Mouse (Mus musculus) brain, embryonic 14.5 days (tissue): ENCODE measurements around the gene Ufc1. TPM values are rescaled to one million over a fixed set of nuclear protein-coding genes. Genes with fewer than 3 reads are reported as not detected.
"Not testable (repeated sequence)": the region's sequence is repeated elsewhere in the genome, so short reads cannot be mapped to it uniquely, and the experiment has no call there.

Experiments used
- DNase-seq: peaks from one replicate; pipeline ENCODE4 v3.0.0-alpha.2; 2011; ENCODE audit warnings: low read depth
- CTCF ChIP-seq: fragments of 200-500 bp; IDR thresholded peaks from 2 replicates; pipeline ENCODE4 v1.5.1; 2012; ENCODE audit warnings: inconsistent platforms, mild to moderate bottlenecking, moderate library complexity, borderline replicate concordance; ENCODE audit not compliant: insufficient read depth, insufficient read length; ENCODE audit errors: extremely low read depth
- POLR2A ChIP-seq: fragments of 200-500 bp; IDR thresholded peaks from 2 replicates; pipeline ENCODE4 v1.6.1; 2012; ENCODE audit warnings: mild to moderate bottlenecking, inconsistent platforms, borderline replicate concordance; ENCODE audit not compliant: poor library complexity, insufficient read depth, insufficient read length, severe bottlenecking; ENCODE audit errors: extremely low read depth
- polyA plus RNA-seq: library from polyadenylated mRNA; depleted of rRNA; stranded (reverse); fragments of >200 nt; gene quantifications from 2 replicates; pipeline ENCODE4 v1.2.3, GENCODE M21; 2012

Ufc1 gene
- polyA plus RNA-seq, 1 experiment, result 63.1 TPM

DNA sequence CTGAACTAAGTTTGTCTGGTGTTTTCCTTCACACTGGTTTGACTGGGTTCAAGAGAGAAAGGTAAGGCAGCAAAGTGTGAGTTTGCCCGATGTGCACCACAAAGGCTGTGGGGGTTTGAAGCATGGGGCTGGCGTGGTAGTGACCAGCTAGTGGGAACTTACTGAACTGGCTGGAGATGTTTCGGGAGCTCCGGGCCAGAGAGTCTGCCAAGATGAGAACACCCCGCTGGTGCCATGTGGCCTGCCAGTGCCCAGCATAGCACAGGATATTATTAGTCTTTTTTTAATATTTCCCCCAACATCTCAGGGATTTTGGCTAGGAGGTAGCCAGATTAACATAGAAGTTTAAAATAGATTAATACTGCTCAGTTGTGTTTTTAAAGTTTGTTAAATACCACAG lies 25.3 kb upstream of the Ufc1 start:
- no peak for DNase-seq
- TF ChIP-seq CTCF, result no peak
- no peak for TF ChIP-seq POLR2A

- DNase-seq, result no peak
- TF ChIP-seq POLR2A (no peak), CTCF (no peak)
Observed at GRCm38 (mm10) chr1:171319748-171320147, 24.9 kb upstream of the Ufc1 start.

DNA sequence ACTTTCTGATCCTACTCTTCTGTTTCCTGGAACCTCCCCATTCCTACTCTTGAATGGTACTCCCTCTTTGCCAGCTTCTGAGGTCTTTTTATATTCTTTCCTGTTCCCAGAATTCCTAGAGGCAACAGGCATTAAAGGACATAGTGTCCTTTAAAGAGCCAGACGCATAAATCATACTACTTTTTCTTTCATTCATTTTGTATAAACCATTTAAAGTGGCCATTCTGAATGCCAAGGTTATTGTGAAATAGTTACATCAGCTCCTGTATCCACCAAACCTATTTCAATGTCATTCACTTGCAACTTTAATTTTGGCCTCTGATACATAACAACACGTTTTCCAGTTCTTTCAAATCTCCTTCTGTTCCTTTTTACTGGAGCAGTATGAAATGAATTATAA lies 14.5 kb upstream of the Ufc1 start:
- TF ChIP-seq POLR2A, result no peak
- TF ChIP-seq CTCF, result no peak
- no peak for DNase-seq

DNA sequence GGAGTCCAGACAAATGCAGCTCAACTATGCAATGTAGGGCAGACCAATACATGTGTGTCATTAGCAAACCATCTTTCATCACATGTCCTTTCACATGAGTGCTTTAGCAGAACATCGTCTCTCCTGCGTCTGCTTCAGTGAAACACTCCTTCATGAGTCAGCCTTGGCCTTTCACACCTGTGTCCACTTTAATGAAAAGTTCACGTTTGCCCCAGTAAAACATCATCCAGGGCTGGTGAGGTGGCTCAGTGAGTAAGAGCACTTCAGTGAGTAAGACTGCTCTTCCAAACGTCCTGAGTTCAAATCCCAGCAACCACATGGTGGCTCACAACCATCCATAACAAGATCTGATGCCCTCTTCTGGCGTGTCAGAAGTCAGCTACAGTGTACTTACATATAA lies 11.3 kb upstream of the Ufc1 start:
- DNase-seq, result not testable (repeated sequence)

GRCm38 (mm10) chr1:171298226-171298625 lies 3.4 kb upstream of the Ufc1 start:
- TF ChIP-seq CTCF, result no peak
- no peak for TF ChIP-seq POLR2A
- DNase-seq, result no peak

DNA sequence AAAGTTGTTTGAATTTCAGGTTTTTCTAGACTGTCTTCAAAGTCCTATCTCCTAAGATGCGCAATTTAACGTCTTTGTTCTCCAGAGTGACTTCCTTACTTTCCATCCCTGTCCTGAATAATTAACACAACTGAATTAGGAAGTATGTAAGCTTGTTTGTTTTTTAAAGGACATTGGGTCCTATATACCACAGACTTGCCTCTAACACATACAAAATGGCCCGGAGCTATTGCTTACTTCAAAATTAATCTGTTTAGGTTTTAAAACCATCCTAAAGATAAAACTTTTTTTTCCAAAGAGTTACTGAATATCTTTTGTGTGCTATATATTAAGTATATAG lies 209 bp upstream of the Ufc1 start:
- no peak for DNase-seq
- TF ChIP-seq CTCF, result no peak
- TF ChIP-seq POLR2A, result no peak

DNA sequence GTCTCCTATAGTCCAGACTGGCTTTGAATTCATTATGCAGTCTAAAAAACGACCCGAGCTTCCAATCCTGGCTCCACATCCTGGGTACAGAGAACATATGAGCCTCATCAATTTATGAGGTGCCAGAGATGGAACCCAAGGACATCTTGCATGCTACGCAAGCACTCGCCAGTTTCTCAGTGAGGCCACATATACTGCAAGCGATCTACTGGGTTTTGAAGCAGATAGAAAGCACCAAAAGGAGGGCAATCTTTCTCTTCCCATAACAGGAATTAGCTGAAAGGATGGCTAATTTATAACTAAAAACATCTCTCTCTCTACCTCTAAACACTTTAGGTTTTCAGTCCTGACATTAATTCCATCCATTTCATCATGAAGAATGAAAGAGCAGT lies 922 bp downstream of the Ufc1 start:
- TF ChIP-seq POLR2A (no peak), CTCF (no peak)
- DNase-seq, result no peak

DNA sequence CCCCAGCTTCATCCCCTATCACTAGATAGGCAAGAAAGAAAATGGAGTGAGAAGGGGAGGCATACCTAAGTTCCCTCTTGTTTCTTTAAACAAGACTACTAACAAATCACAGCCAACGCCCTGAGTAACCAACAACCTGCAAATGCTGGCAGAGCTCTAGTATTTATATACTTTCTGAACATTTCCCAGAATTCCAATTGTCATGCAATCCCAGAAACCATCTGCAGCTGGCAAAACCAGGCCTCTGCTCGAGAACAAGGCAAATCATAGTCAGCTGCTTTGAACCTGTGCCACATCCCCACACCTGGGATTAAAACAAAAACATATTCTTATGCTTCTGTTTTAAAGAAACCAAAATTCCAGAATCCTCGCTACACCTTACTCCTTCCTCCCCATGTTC lies 1.5 kb downstream of the Ufc1 start:
- no peak for DNase-seq
- TF ChIP-seq POLR2A (no peak), CTCF (no peak)

- no peak for DNase-seq
- TF ChIP-seq CTCF (no peak), POLR2A (no peak)
Observed at GRCm38 (mm10) chr1:171288328-171288727, 6.5 kb downstream of the Ufc1 start.

DNA sequence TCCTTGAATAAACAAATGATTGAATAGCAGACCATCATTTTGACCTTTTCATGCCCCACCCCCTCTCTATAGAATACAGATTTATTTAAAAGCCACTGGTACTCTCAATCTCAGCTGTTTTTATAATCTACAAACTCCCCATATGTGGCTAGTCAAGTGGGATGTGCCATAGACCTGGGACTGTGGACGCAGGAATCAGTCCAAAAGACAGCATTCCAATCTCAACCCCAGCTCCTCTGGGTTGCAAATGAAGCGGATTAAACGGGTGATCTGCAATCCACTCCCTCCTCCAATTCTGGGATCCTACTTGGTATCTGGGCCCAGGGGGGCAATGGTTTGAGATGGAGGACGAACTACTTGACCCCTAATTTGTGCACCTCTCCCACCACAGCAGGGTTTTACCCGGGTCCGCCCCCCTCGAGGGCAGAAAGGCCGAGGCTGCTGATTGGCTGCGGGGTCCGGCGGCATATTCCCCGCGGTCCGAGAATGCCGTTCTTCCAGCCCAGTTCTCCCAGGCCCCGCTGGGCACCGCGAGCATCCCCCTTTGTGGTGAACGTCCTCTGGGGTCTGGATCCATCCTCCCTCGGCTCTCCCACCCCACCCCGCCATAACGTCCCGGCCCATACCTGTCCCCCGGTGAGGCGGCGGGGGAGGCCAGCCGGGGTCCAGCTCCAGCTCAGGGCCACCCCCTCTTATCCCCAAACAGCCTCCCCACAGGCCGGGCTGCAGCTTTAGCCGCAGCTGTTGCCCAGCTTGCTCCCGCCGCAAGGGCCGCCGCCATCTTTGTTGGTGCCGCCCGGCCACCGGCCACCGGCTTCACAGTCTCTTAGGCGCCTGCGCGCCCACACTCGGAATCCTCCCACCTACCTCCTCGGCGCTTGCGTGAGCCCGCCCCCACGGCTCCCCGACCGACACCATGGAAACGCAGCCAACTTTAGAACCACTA lies 7.4 kb downstream of the Ufc1 start, which contains the start of gene Usp21:
Gene Usp21 (minus strand): TSS at position 856 of the 946 bp plus-strand sequence.
- TF ChIP-seq CTCF (no peak), POLR2A (peak; percentile 88)

GRCm38 (mm10) chr1:171286517-171286916 lies 8.3 kb downstream of the Ufc1 start:
- no peak for DNase-seq
- TF ChIP-seq POLR2A, result no peak
- no peak for TF ChIP-seq CTCF

More for the DNA sequence above, 7.4 kb downstream of the Ufc1 start, which contains the start of gene Usp21:
- peak; percentile 97 for DNase-seq

DNA sequence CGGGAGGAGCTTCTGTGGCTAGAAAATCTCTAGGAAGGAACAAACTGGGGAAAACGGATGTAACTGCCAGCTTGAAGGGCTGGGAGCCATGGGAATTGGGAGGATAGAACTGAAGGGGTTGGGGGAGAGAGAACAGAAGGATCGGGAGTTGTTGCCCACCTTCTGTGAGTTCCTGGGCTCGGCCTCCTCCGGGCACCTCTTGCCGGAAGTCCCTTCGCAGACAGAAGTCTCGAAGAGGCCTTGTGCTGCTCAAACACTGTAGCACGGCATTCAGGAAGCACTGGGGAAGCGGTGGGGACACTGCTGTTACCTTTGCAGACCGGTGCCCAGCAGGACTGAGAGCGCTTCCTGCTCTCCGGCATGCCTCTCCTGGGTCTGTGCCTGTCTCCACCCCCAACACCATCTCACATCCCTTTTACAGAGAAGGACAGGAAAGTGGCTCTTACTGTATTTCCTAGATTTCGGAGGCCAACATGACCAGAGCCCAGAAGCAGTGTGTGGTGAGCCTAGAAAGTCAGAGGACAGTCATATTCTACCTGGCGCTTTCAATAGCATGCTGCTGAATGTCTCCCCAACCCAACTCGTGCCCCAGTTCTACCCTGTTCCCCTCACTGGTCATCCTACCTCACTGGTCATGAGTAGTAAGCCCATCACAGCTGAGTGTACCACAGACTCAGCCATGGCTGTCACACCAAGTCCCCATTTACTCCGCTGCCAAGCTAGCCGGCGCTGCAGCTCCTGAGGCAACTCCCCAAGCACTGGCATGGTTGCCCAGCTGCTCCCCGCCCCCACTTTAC lies 9.5 kb downstream of the Ufc1 start:
- no peak for TF ChIP-seq POLR2A
- TF ChIP-seq CTCF, result no peak
- no peak for DNase-seq

- TF ChIP-seq CTCF (no peak), POLR2A (no peak)
Observed at GRCm38 (mm10) chr1:171284491-171284890, 10.3 kb downstream of the Ufc1 start.

More at GRCm38 (mm10) chr1:171284491-171284890, 10.3 kb downstream of the Ufc1 start:
- DNase-seq, result no peak
